ENCODE assay signal across 15 mouse cellular contexts in the genomic region with DNA sequence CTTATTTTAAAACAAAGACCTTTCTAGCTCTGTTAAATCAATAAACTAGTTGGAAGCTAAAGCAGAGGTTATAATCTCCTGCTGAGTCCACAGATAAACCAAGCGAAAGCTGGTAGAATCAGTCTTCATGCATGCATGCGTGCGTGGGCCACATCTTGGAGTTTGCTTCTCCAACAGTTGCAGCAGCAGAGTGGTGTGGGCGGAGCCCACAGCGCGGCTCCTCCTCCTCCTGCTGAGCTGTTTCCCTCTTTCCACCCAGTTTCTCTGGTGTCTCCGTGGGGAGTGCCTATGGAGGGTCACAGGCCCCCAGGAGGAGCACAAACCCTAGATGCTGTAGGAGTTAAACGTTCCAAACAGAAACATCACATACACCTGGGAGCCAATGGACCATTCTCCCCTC. TPM values are rescaled to one million over a fixed set of nuclear protein-coding genes. Genes with fewer than 3 reads are reported as not detected.
DNase-seq lines count a peak whose midpoint lies in the region; ATAC-seq and TF ChIP-seq lines count a peak whose summit lies in the region.
"Had no signal": no experiment of that assay in that cellular context is flagged by ENCODE, and none has a peak within 500 bp of the region (broad histone marks: within the 10 kb centered on the region; RNA-seq: fewer than 3 reads in every experiment).

No protein-coding gene starts in this region.

- TF ChIP-seq CTCF in lung, postnatal 0 days (IDR thresholded peaks at IDR 0.05), result no peak

- no peak overlapping the region for H3K27ac ChIP-seq in kidney, embryonic 16.5 days (ENCODE audit: low read length)
- no peak overlapping the region for H3K27ac ChIP-seq in lung, postnatal 0 days (ENCODE audit: low read length)
- H3K27ac ChIP-seq: liver, embryonic 14.5 days had no signal

- H3K9me3 ChIP-seq in kidney, embryonic 16.5 days (ENCODE audit: low read length), result no peaks in the 10 kb centered on the region
- no peaks in the 10 kb centered on the region for H3K9me3 ChIP-seq in megakaryocyte, embryonic 14.5 days
- H3K9me3 ChIP-seq in lung, postnatal 0 days (ENCODE audit: low read length), result no peaks in the 10 kb centered on the region
- H3K9me3 ChIP-seq: G1E had no signal

- H3K27me3 ChIP-seq in kidney, embryonic 16.5 days (ENCODE audit: insufficient read depth, low read length), result no peaks in the 10 kb centered on the region
- peaks cover 25% of the 10 kb centered on the region for H3K27me3 ChIP-seq in megakaryocyte, embryonic 14.5 days (replicated peaks)
- no peaks in the 10 kb centered on the region for H3K27me3 ChIP-seq in lung, postnatal 0 days (replicated peaks; ENCODE audit: insufficient read depth, low read length)

- DNase-seq in kidney, adult 9 months, result no peak
- peak; percentile 12 to 20 for DNase-seq in B cell, adult 2 months
- peak; percentile 23 for DNase-seq in R1 (ENCODE audit: low read depth, low spot score)
- DNase-seq in cerebellum, adult 9-11 months, result no peak
- no peak for DNase-seq in lung, postnatal 0 days (ENCODE audit: low spot score)
- DNase-seq in left cerebral cortex, postnatal 4 days, result no peak
- DNase-seq: embryo, embryonic 11 days; midbrain, embryonic 14.5 days had no signal

- TF ChIP-seq EP300 in lung, postnatal 0 days (IDR thresholded peaks at IDR 0.05), result no peak

- H3K36me3 ChIP-seq in kidney, embryonic 16.5 days (ENCODE audit: insufficient read depth, low read length), result no peaks in the 10 kb centered on the region
- H3K36me3 ChIP-seq in megakaryocyte, embryonic 14.5 days (replicated peaks; ENCODE audit: low read length), result no peaks in the 10 kb centered on the region
- no peaks in the 10 kb centered on the region for H3K36me3 ChIP-seq in lung, postnatal 0 days (ENCODE audit: insufficient read depth, low read length)
- H3K36me3 ChIP-seq: G1E had no signal

- 46% methylated on average over 8 of the region's 8 CpGs for WGBS in kidney, embryonic 16.5 days
- WGBS in lung, postnatal 0 days, result 42% methylated on average over 8 of the region's 8 CpGs

- H3K9ac ChIP-seq in kidney, embryonic 16.5 days (replicated peaks; ENCODE audit: low read length), result no peak overlapping the region
- H3K9ac ChIP-seq in lung, postnatal 0 days (replicated peaks; ENCODE audit: low read depth), result no peak overlapping the region
- H3K9ac ChIP-seq: liver, embryonic 14.5 days had no signal

- ATAC-seq in kidney, embryonic 16.5 days (ENCODE audit: low FRiP score, low TSS enrichment), result no peak
- no peak for ATAC-seq in lung, postnatal 0 days

- peak overlapping the region; percentile 5; the same call in 1 of the 2 replicates for H3K4me2 ChIP-seq in kidney, embryonic 16.5 days (replicated peaks; ENCODE audit: low read depth, low read length)
- H3K4me2 ChIP-seq in lung, postnatal 0 days (replicated peaks; ENCODE audit: low read depth, low read length), result no peak overlapping the region

- no peak overlapping the region for H3K4me3 ChIP-seq in kidney, embryonic 16.5 days (ENCODE audit: low read length)
- H3K4me3 ChIP-seq in megakaryocyte, embryonic 14.5 days (replicated peaks), result peak overlapping the region; percentile 56
- H3K4me3 ChIP-seq in lung, postnatal 0 days (ENCODE audit: low read depth, low read length), result no peak overlapping the region

- intact Hi-C loops in left cerebral cortex, postnatal 4 days (cut with DNase I), result loop anchor here (5.0 kb wide), 2 partner anchors 35 to 115 kb away; a partner anchor contains a TSS

- peaks cover 11% of the 10 kb centered on the region; the same call in 1 of the 2 replicates for H3K4me1 ChIP-seq in kidney, embryonic 16.5 days (ENCODE audit: insufficient read depth, low read length)
- H3K4me1 ChIP-seq in megakaryocyte, embryonic 14.5 days, result peaks cover 18% of the 10 kb centered on the region
- H3K4me1 ChIP-seq in lung, postnatal 0 days (ENCODE audit: insufficient read depth, low read depth, low read length), result no peaks in the 10 kb centered on the region

RNA-seq across cellular contexts. Expression of a gene that starts 47.9 kb away (rescaled TPM):
- polyA plus RNA-seq in kidney, embryonic 16.5 days (2015; fragmentation: Nextera tagmentation; extraction: Ambion mirVana), result not detected in 2 replicates
- not detected in 2 replicates for polyA plus RNA-seq in megakaryocyte, embryonic 14.5 days (2012; ENCODE audit: insufficient read depth, low replicate concordance)
- not detected in 2 replicates for polyA plus RNA-seq in lung, postnatal 0 days (2015; fragmentation: Nextera tagmentation; extraction: Ambion mirVana)
- total RNA-seq in left cerebral cortex, postnatal 4 days (2021), result not detected
- total RNA-seq: G1E; left cerebral cortex, adult 8-10 months had no signal
- polyA plus RNA-seq: brain, embryonic 14.5 days; forebrain, embryonic 11.5 days; G1E; midbrain, embryonic 14.5 days had no signal

Comparison
In these comparisons a context has a peak if more than half of its experiments do, and no peak if none do; other contexts are left out.
1. DNase-seq: peak in B cell, adult 2 months (2 of 2) and R1 (single experiment); none in kidney, adult 9 months (single experiment), cerebellum, adult 9-11 months (single experiment), lung, postnatal 0 days (single experiment) and left cerebral cortex, postnatal 4 days (single experiment).